21 mouse cellular contexts compared by ENCODE assay signal in genomic region chr9:42112691-42113090, GRCm38 (mm10).
"Had no signal": no experiment of that assay in that cellular context is flagged by ENCODE, and none has a peak within 500 bp of the region (broad histone marks: within the 10 kb centered on the region; RNA-seq: fewer than 3 reads in every experiment).

No protein-coding gene starts in this region.

- H3K9ac ChIP-seq: lung, embryonic 14.5 days; midbrain, embryonic 12.5 days; neural tube, embryonic 13.5 days; neural tube, embryonic 15.5 days; stomach, embryonic 15.5 days had no signal

- H3K36me3 ChIP-seq: midbrain, embryonic 10.5 days; midbrain, embryonic 12.5 days; neural tube, embryonic 13.5 days; neural tube, embryonic 15.5 days; stomach, embryonic 15.5 days had no signal

- H3K4me3 ChIP-seq: midbrain, embryonic 10.5 days; midbrain, embryonic 12.5 days; myocyte; neural tube, embryonic 13.5 days; neural tube, embryonic 15.5 days; stomach, embryonic 15.5 days had no signal

- H3K27ac ChIP-seq: midbrain, embryonic 10.5 days; midbrain, embryonic 12.5 days; neural tube, embryonic 15.5 days; stomach, embryonic 15.5 days; stomach, postnatal 0 days had no signal

- H3K4me2 ChIP-seq: lung, embryonic 14.5 days; midbrain, embryonic 12.5 days; neural tube, embryonic 13.5 days; neural tube, embryonic 15.5 days; stomach, embryonic 15.5 days had no signal

- H3K27me3 ChIP-seq: midbrain, embryonic 12.5 days; neural tube, embryonic 13.5 days; neural tube, embryonic 15.5 days; stomach, embryonic 15.5 days had no signal

- DNase-seq: lung, adult 18-20 months; lung, embryonic 14.5 days; lung, postnatal 10 days; lung, postnatal 4 days; midbrain, embryonic 14.5 days; retina, postnatal 1 day; right cerebral cortex, adult 18-20 months; right cerebral cortex, postnatal 25 days; right cerebral cortex, postnatal 4 days; spleen, adult 18-20 months; thymus, adult 2 months; thymus, postnatal 25 days; thymus, postnatal 4 days had no signal

- ATAC-seq: midbrain, embryonic 16.5 days had no signal

- H3K9me3 ChIP-seq: midbrain, embryonic 10.5 days; neural tube, embryonic 13.5 days; neural tube, embryonic 15.5 days; stomach, embryonic 15.5 days had no signal
